8 mouse cellular contexts compared by ENCODE assay signal in the genomic region with DNA sequence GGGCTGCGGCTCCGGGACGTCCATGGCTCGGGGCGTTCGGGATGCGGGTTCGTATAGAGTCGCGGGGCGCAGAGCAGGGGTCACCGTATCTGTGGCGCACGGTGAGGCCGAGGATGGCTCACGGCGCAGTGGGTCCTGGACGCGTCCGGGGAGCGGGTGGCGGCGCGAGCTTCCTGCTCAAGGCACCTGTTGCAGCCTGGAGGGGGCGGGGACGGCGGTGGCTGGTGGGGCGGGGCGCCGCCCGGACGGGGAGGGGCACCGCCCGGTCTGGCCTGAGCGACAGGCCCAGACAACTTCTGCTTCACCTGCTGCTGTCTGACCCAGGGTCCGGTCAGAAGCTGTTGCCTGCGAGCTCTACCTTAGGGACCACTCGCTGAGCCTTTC. TPM values are rescaled to one million over a fixed set of nuclear protein-coding genes. Genes with fewer than 3 reads are reported as not detected.
DNase-seq lines count a peak whose midpoint lies in the region; ATAC-seq and TF ChIP-seq lines count a peak whose summit lies in the region.

No protein-coding gene starts in this region.

- peak overlapping the region; percentile 75 for H3K4me2 ChIP-seq in forebrain, embryonic 12.5 days
- peak overlapping the region; percentile 57 for H3K4me2 ChIP-seq in hindbrain, embryonic 15.5 days
- H3K4me2 ChIP-seq in liver, embryonic 11.5 days, result peak overlapping the region; percentile 89
- peak overlapping the region; percentile 49 for H3K4me2 ChIP-seq in midbrain, postnatal 0 days (ENCODE audit: low read depth, low read length, poor library complexity, severe bottlenecking)

- peaks cover 20% of the 10 kb centered on the region for H3K4me1 ChIP-seq in forebrain, embryonic 12.5 days
- peaks cover 31% of the 10 kb centered on the region for H3K4me1 ChIP-seq in hindbrain, embryonic 15.5 days (replicated peaks)
- peaks cover 23% of the 10 kb centered on the region for H3K4me1 ChIP-seq in liver, embryonic 11.5 days (replicated peaks; ENCODE audit: control insufficient read depth, insufficient read depth, low read length)
- H3K4me1 ChIP-seq in midbrain, postnatal 0 days (ENCODE audit: insufficient read depth, low read length), result peaks cover 16% of the 10 kb centered on the region

- WGBS in forebrain, embryonic 12.5 days, result 1% methylated on average over 30 of the region's 38 CpGs
- WGBS in hindbrain, embryonic 15.5 days, result 2% methylated on average over 35 of the region's 38 CpGs
- 2% methylated on average over 37 of the region's 38 CpGs for WGBS in liver, embryonic 11.5 days
- 4% methylated on average over 35 of the region's 38 CpGs for WGBS in midbrain, postnatal 0 days

- H3K9ac ChIP-seq in forebrain, embryonic 12.5 days, result peak overlapping the region; percentile 61
- peak overlapping the region; percentile 28 for H3K9ac ChIP-seq in hindbrain, embryonic 15.5 days
- H3K9ac ChIP-seq in liver, embryonic 11.5 days (ENCODE audit: low read depth, low read length), result peak overlapping the region; percentile 40; the same call in 1 of the 2 replicates
- H3K9ac ChIP-seq in midbrain, postnatal 0 days (replicated peaks; ENCODE audit: low read length, poor library complexity, severe bottlenecking), result no peak overlapping the region

- no peaks in the 10 kb centered on the region for H3K36me3 ChIP-seq in forebrain, embryonic 12.5 days (replicated peaks)
- no peaks in the 10 kb centered on the region for H3K36me3 ChIP-seq in hindbrain, embryonic 15.5 days
- H3K36me3 ChIP-seq in liver, embryonic 11.5 days (ENCODE audit: control insufficient read depth, insufficient read depth, low read length), result no peaks in the 10 kb centered on the region
- H3K36me3 ChIP-seq in midbrain, postnatal 0 days (ENCODE audit: insufficient read depth, low read length), result no peaks in the 10 kb centered on the region

- DNase-seq in ovary, postnatal 36 days (ENCODE audit: low spot score), result peak; percentile 41
- DNase-seq in ovary, postnatal 14 days (ENCODE audit: low spot score), result no peak
- DNase-seq in liver, embryonic 11.5 days (ENCODE audit: low spot score), result peak; percentile 63
- no peak for DNase-seq in midbrain, postnatal 0 days (ENCODE audit: low spot score)
- DNase-seq in thymus, postnatal 25 days, result peak; percentile 83
- no peak for DNase-seq in left cerebral cortex, adult 18-20 months (ENCODE audit: low spot score in 2 of 2)

- H3K4me3 ChIP-seq in forebrain, embryonic 12.5 days (replicated peaks), result peak overlapping the region; percentile 45
- H3K4me3 ChIP-seq in hindbrain, embryonic 15.5 days, result peak overlapping the region; percentile 33
- peak overlapping the region; percentile 56 for H3K4me3 ChIP-seq in liver, embryonic 11.5 days (ENCODE audit: low read depth, low read length)
- H3K4me3 ChIP-seq in midbrain, postnatal 0 days (ENCODE audit: low read depth, low read length), result peak overlapping the region; percentile 30

- H3K27ac ChIP-seq in forebrain, embryonic 12.5 days, result no peak overlapping the region
- H3K27ac ChIP-seq in hindbrain, embryonic 15.5 days (replicated peaks), result no peak overlapping the region
- H3K27ac ChIP-seq in liver, embryonic 11.5 days (ENCODE audit: low read depth, low read length), result no peak overlapping the region
- no peak overlapping the region for H3K27ac ChIP-seq in midbrain, postnatal 0 days (ENCODE audit: low read depth, low read length)

- no peak for TF ChIP-seq CTCF in midbrain, postnatal 0 days (IDR thresholded peaks at IDR 0.05)

- ATAC-seq in forebrain, embryonic 12.5 days (ENCODE audit: low FRiP score), result peak; percentile 55; the same call in 1 of the 2 replicates
- ATAC-seq in hindbrain, embryonic 15.5 days (ENCODE audit: low FRiP score, low read depth), result no peak
- ATAC-seq in liver, embryonic 11.5 days (replicated peaks; ENCODE audit: low FRiP score), result peak; percentile 69
- no peak for ATAC-seq in midbrain, postnatal 0 days (ENCODE audit: low FRiP score)

- peaks cover 48% of the 10 kb centered on the region for H3K27me3 ChIP-seq in forebrain, embryonic 12.5 days
- H3K27me3 ChIP-seq in hindbrain, embryonic 15.5 days, result peaks cover 31% of the 10 kb centered on the region
- peaks cover 26% of the 10 kb centered on the region for H3K27me3 ChIP-seq in liver, embryonic 11.5 days (replicated peaks; ENCODE audit: control insufficient read depth, insufficient read depth, low read length)
- peaks cover 14% of the 10 kb centered on the region for H3K27me3 ChIP-seq in midbrain, postnatal 0 days (ENCODE audit: insufficient read depth, low read length)

- no peaks in the 10 kb centered on the region for H3K9me3 ChIP-seq in forebrain, embryonic 12.5 days
- no peaks in the 10 kb centered on the region for H3K9me3 ChIP-seq in hindbrain, embryonic 15.5 days
- no peaks in the 10 kb centered on the region for H3K9me3 ChIP-seq in liver, embryonic 11.5 days (ENCODE audit: control insufficient read depth, low read length)
- no peaks in the 10 kb centered on the region for H3K9me3 ChIP-seq in midbrain, postnatal 0 days (ENCODE audit: low read length)

RNA-seq across cellular contexts. Expression of gene Nfatc2, which starts 11.3 kb away (rescaled TPM):
- 0.78 and 1.2 TPM in 2 replicates for polyA plus RNA-seq in forebrain, embryonic 12.5 days (2016; fragmentation: Nextera tagmentation; extraction: Ambion mirVana)
- polyA plus RNA-seq in hindbrain, embryonic 15.5 days (2015; fragmentation: Nextera tagmentation; extraction: Ambion mirVana), result 3.8 and 4.6 TPM in 2 replicates
- polyA plus RNA-seq in liver, embryonic 11.5 days (2014; fragmentation: Nextera tagmentation; extraction: Ambion mirVana), result 0.77 TPM in 2 replicates
- total RNA-seq in midbrain, postnatal 0 days (2014; rRNA removed), result 5.1 and 6.4 TPM in 2 replicates
- 7.3 and 8.2 TPM in 2 replicates for polyA plus RNA-seq in midbrain, postnatal 0 days (2015; fragmentation: Nextera tagmentation; extraction: Ambion mirVana)
- 10 to 100 TPM in 1 of 2 experiments, 1 to 10 TPM in 1; 9.3 to 11.7 TPM for total RNA-seq in left cerebral cortex, adult 18-20 months (2021)

Comparison
In these comparisons a context has a peak if more than half of its experiments do, and no peak if none do; other contexts are left out.
1. DNase-seq: peak in ovary, postnatal 36 days (single experiment), liver, embryonic 11.5 days (single experiment) and thymus, postnatal 25 days (single experiment); none in ovary, postnatal 14 days (single experiment), midbrain, postnatal 0 days (single experiment) and left cerebral cortex, adult 18-20 months (0 of 2).
2. ATAC-seq: peak in forebrain, embryonic 12.5 days (single experiment) and liver, embryonic 11.5 days (single experiment); none in hindbrain, embryonic 15.5 days (single experiment) and midbrain, postnatal 0 days (single experiment).
3. Peak in every context shown above with its lines, with median percentiles within 50 percentile points of each other: H3K4me2 ChIP-seq and H3K4me3 ChIP-seq.